In genomic region chr16:31500969-31501750, GRCm38 (mm10) we compare ENCODE assay signal across 10 mouse cellular contexts.
A peak's percentile ranks its signal among the peaks of the same experiment; 100 is the strongest.
DNase-seq lines count a peak whose midpoint lies in the region; ATAC-seq and TF ChIP-seq lines count a peak whose summit lies in the region.
"Had no signal": no experiment of that assay in that cellular context is flagged by ENCODE, and none has a peak within 500 bp of the region (broad histone marks: within the 10 kb centered on the region; RNA-seq: fewer than 3 reads in every experiment).

No protein-coding gene starts in this region.

- no peak for TF ChIP-seq POLR2A in cerebellum, adult 2 months (IDR thresholded peaks at IDR 0.05; ENCODE audit: borderline replicate concordance, insufficient read depth, low read length)

- H3K9me3 ChIP-seq in embryonic facial prominence, embryonic 14.5 days (ENCODE audit: control insufficient read depth, low read length): no peaks in the 10 kb centered on the region
- H3K9me3 ChIP-seq in intestine, embryonic 15.5 days: no peaks in the 10 kb centered on the region
- H3K9me3 ChIP-seq: liver, embryonic 13.5 days had no signal

- no peak overlapping the region for H3K9ac ChIP-seq in embryonic facial prominence, embryonic 14.5 days (ENCODE audit: low read depth, low read length)
- no peak overlapping the region for H3K9ac ChIP-seq in intestine, embryonic 15.5 days
- H3K9ac ChIP-seq: liver, embryonic 13.5 days had no signal

- DNase-seq in cerebellum, adult 2 months: peak; percentile 60 to 61
- no peak for DNase-seq in cerebellum, adult 11 months
- DNase-seq in MN1 (ENCODE audit: low spot score): peak; percentile 16
- DNase-seq in embryonic facial prominence, embryonic 14.5 days (ENCODE audit: low spot score): peak; percentile 85
- DNase-seq in hindlimb bud, embryonic 11.5 days (ENCODE audit: extremely low spot score, low read depth, low spot score): peak; percentile 66
- DNase-seq in B cell, adult 2 months: no peak
- no peak for DNase-seq in lung, postnatal 25 days (ENCODE audit: low spot score)
- DNase-seq: liver, embryonic 13.5 days had no signal

- no peak for TF ChIP-seq CTCF in cerebellum, adult 2 months (IDR thresholded peaks at IDR 0.05; ENCODE audit: borderline replicate concordance, insufficient read depth, low read depth, low read length)

- H3K4me3 ChIP-seq in cerebellum, adult 2 months (replicated peaks; ENCODE audit: insufficient read depth, low read depth, low read length): no peak overlapping the region
- H3K4me3 ChIP-seq in embryonic facial prominence, embryonic 14.5 days (ENCODE audit: low read depth, low read length): no peak overlapping the region
- no peak overlapping the region for H3K4me3 ChIP-seq in intestine, embryonic 15.5 days (replicated peaks)
- H3K4me3 ChIP-seq: liver, embryonic 13.5 days had no signal

- peak overlapping the region; percentile 60 for H3K27ac ChIP-seq in cerebellum, adult 2 months (ENCODE audit: insufficient read depth, low read length)
- peak overlapping the region; percentile 55 for H3K27ac ChIP-seq in embryonic facial prominence, embryonic 14.5 days (replicated peaks; ENCODE audit: low read depth, low read length)
- no peak overlapping the region for H3K27ac ChIP-seq in intestine, embryonic 15.5 days
- H3K27ac ChIP-seq: liver, embryonic 13.5 days had no signal

- 0 out of 2 replicates have a peak overlapping the region, but pooled peaks have one; percentile 23 for H3K4me2 ChIP-seq in embryonic facial prominence, embryonic 14.5 days (ENCODE audit: low read depth, low read length)
- no peak overlapping the region for H3K4me2 ChIP-seq in intestine, embryonic 15.5 days (replicated peaks)
- H3K4me2 ChIP-seq: liver, embryonic 13.5 days had no signal

- 53% methylated on average over 14 of the region's 14 CpGs for WGBS in cerebellum, adult 2 months
- WGBS in embryonic facial prominence, embryonic 14.5 days: 45% methylated on average over 14 of the region's 14 CpGs
- 62% methylated on average over 14 of the region's 14 CpGs for WGBS in intestine, embryonic 15.5 days

- H3K36me3 ChIP-seq in embryonic facial prominence, embryonic 14.5 days (ENCODE audit: control insufficient read depth, insufficient read depth, low read length): no peaks in the 10 kb centered on the region
- no peaks in the 10 kb centered on the region for H3K36me3 ChIP-seq in intestine, embryonic 15.5 days
- H3K36me3 ChIP-seq: liver, embryonic 13.5 days had no signal

- peak; percentile 74 for ATAC-seq in embryonic facial prominence, embryonic 14.5 days (ENCODE audit: low read depth)
- ATAC-seq in intestine, embryonic 15.5 days: no peak
- ATAC-seq: inflammation-experienced regulatory T-cells, adult 6 months had no signal

- H3K27me3 ChIP-seq in cerebellum, adult 2 months (ENCODE audit: control insufficient read depth, insufficient read depth, low read length): no peaks in the 10 kb centered on the region
- no peaks in the 10 kb centered on the region for H3K27me3 ChIP-seq in embryonic facial prominence, embryonic 14.5 days (replicated peaks; ENCODE audit: control insufficient read depth, insufficient read depth, low read length)
- H3K27me3 ChIP-seq in intestine, embryonic 15.5 days (replicated peaks): no peaks in the 10 kb centered on the region
- H3K27me3 ChIP-seq: liver, embryonic 13.5 days had no signal

- peaks cover 17% of the 10 kb centered on the region for H3K4me1 ChIP-seq in cerebellum, adult 2 months (ENCODE audit: control insufficient read depth, insufficient read depth, low read length)
- peaks cover 41% of the 10 kb centered on the region for H3K4me1 ChIP-seq in embryonic facial prominence, embryonic 14.5 days (ENCODE audit: control insufficient read depth, insufficient read depth, low read length)
- peaks cover 12% of the 10 kb centered on the region; the same call in 1 of the 2 replicates for H3K4me1 ChIP-seq in intestine, embryonic 15.5 days (replicated peaks)
- H3K4me1 ChIP-seq: liver, embryonic 13.5 days had no signal

Comparison
In these comparisons a context has a peak if more than half of its experiments do, and no peak if none do; other contexts are left out.
1. DNase-seq: peak in cerebellum, adult 2 months (2 of 2), MN1 (single experiment), embryonic facial prominence, embryonic 14.5 days (single experiment) and hindlimb bud, embryonic 11.5 days (single experiment); none in cerebellum, adult 11 months (single experiment), B cell, adult 2 months (0 of 2) and lung, postnatal 25 days (single experiment).